Mouse (Mus musculus) left cerebral cortex, postnatal 4 days (tissue): ENCODE results near the gene Gm6502. TPM values are rescaled to one million over a fixed set of nuclear protein-coding genes. Genes with fewer than 3 reads are reported as not detected.
"Not testable (repeated sequence)": the region's sequence is repeated elsewhere in the genome, so short reads cannot be mapped to it uniquely, and the experiment has no call there.

ENCODE experiments used
- DNase-seq: peaks from one replicate; pipeline ENCODE4 v3.0.0-alpha.2; 2022
- intact Hi-C: fragments of 180-260 bp; cut with DNase I; formaldehyde crosslinking; loops from one replicate; pipeline ENCODE4 v1.15.1; 2025
- total RNA-seq, 2 experiments: library from RNA; stranded (reverse); gene quantifications; 2 replicates each; pipeline ENCODE4 v1.2.3; 2021

The Gm6502 gene
- total RNA-seq, result not detected

GRCm38 (mm10) chr5:94314135-94314534 is at the start of gene Gm6502:
Gm6502 (plus strand) TSS chr5:94314435.
- intact Hi-C loops, DNase-seq: not testable (repeated sequence)

GRCm38 (mm10) chr5:94306696-94307095 is 7.5 kb upstream of the Gm6502 start, which contains the start of gene A430089I19Rik:
A430089I19Rik (minus strand) TSS chr5:94306796.
- DNase-seq, intact Hi-C loops: not testable (repeated sequence)

DNA sequence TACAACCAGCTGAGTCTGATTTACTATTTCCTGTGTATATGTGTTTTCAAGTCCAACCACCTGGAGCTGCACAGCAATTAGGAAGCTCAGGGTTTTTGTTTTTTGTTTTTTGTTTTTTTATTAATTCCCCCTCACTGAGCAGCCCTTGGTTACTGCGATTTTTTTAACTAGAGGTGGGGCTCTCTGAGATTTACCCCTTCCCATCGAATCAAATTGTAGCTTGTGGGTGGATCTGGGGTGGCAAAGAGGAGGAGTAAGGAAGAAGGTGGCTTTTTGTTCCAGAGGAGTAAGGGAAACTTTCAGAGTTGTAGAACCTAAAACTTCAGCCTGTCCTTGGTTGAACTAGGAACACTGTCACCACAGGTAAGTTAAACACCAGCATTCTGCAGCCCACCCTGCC is 25.2 kb downstream of the Gm6502 start, which contains the start of gene AA792892:
Gene AA792892, plus strand, starts transcription at position 301 of the 400 bp plus-strand sequence.
- intact Hi-C loops, DNase-seq: not testable (repeated sequence)

Other genes with a start within 250 kb of the Gm6502 start
- not detected for gene BC061212, start 243.9 kb upstream of the Gm6502 start, total RNA-seq
- not detected for gene Gm6351, start 238.1 kb upstream of the Gm6502 start, total RNA-seq
- gene Gm3106, start 96.4 kb upstream of the Gm6502 start, total RNA-seq, result not detected
- gene A430089I19Rik, start 7.6 kb upstream of the Gm6502 start, total RNA-seq, result not detected
- gene AA792892, start 25.3 kb downstream of the Gm6502 start, total RNA-seq, result under 1 TPM in 1 of 2 experiments, not detected in 1; 0.18 TPM
- not detected for gene Gm7682, start 131.3 kb downstream of the Gm6502 start, total RNA-seq
- gene Gm3139, start 211.9 kb downstream of the Gm6502 start, total RNA-seq, result not detected